Mouse (Mus musculus): ENCODE data around the gene Hdac2. TPM values are rescaled to one million over a fixed set of nuclear protein-coding genes. Genes with fewer than 3 reads are reported as not detected.

The Hdac2 gene
- polyA plus RNA-seq, 1 experiment, result 70.8 TPM

DNA sequence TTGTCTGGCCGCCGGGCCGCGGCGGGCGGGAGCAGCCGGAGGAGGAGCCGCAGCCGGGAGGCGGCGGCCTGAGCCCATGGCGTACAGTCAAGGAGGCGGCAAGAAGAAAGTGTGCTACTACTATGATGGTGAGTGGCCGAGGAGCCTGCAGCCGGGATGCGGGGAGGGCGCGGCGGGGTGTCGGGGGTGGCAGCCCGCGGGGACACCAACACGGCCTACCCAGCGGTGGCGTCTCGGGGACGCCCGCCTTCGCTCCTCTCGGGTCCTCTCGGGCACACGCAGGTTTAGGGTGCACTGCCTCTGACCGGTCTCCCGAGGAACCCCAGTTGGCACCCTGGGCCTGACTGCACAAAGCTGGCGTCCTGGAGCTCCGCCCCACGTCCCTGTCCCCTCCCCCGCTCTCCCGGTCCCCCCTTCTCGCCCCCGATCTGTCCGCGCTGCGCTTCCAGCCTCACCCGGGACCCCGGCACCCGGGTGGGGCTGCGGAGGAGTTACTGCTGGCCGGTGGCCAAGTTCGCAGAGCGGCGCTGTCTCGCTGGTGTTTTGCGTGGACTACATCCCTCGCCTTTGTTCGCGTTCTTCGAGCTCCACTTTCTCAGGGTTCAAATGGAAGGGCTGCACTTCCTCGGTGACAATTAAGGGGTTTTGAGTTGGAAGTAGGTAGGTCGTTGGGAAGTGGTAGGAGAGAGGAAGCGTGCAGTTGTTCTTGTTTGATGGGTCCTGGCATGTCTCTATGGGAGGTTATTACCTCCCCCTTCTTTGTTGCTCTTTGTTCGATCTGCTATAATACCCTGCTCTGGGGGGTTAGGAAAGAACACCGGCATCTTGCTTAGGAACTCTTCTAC, 554 bp downstream of the Hdac2 start:
- peak overlapping the region; percentile 78 for H3K4me3 ChIP-seq (replicated peaks; ENCODE audit: insufficient read depth, low read depth, low read length)
- peaks cover 5% of the 10 kb centered on the region; the same call in 1 of the 2 replicates for H3K4me1 ChIP-seq (ENCODE audit: control insufficient read depth, insufficient read depth, low read length)
- 1% methylated on average over 61 of the region's 63 CpGs for WGBS
- TF ChIP-seq POLR2A (IDR thresholded peaks at IDR 0.05; ENCODE audit: borderline replicate concordance, insufficient read depth, low read length) (no peak), CTCF (IDR thresholded peaks at IDR 0.05; ENCODE audit: borderline replicate concordance, insufficient read depth, low read depth, low read length) (no peak)
- H3K27me3 ChIP-seq (ENCODE audit: control insufficient read depth, insufficient read depth, low read length), result no peaks in the 10 kb centered on the region
- H3K27ac ChIP-seq (ENCODE audit: insufficient read depth, low read length), result peak overlapping the region; percentile 97
- DNase-seq, result peak in 1 of 2 experiments; percentile 86

DNA sequence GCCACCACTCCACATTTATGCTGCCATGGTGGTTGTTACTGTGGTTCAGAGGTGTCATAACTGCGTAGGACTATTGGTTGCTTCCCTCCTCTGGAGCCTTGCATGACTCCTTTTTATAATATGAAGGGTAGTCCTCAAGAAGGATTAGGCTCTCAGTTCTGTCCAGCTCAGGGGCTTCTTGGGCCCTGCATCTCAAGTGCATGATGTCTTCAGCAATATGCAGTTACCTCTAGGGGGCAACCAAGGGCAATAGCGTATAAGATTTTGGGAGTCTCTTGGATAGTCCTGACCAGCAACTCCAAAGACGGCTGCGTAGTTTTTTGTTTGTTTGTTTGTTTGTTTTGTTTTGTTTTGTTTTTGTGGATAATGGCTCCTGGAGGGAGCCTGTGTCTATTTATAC, 7.5 kb downstream of the Hdac2 start:
- DNase-seq, result no peak
- no peak for TF ChIP-seq CTCF (IDR thresholded peaks at IDR 0.05; ENCODE audit: borderline replicate concordance, insufficient read depth, low read depth, low read length)
- 99% methylated on average over 4 of the region's 4 CpGs for WGBS
- Histone ChIP-seq H3K27me3 (ENCODE audit: control insufficient read depth, insufficient read depth, low read length) (no peaks in the 10 kb centered on the region), H3K27ac (ENCODE audit: insufficient read depth, low read length) (no peak overlapping the region), H3K4me3 (replicated peaks; ENCODE audit: insufficient read depth, low read depth, low read length) (no peak overlapping the region), H3K4me1 (ENCODE audit: control insufficient read depth, insufficient read depth, low read length) (peaks cover 4% of the 10 kb centered on the region; the same call in 1 of the 2 replicates)

GRCm38 (mm10) chr10:36992149-36992548, 17.8 kb downstream of the Hdac2 start:
- Histone ChIP-seq H3K4me1 (ENCODE audit: control insufficient read depth, insufficient read depth, low read length) (no peaks in the 10 kb centered on the region), H3K27ac (ENCODE audit: insufficient read depth, low read length) (no peak overlapping the region), H3K27me3 (ENCODE audit: control insufficient read depth, insufficient read depth, low read length) (no peaks in the 10 kb centered on the region), H3K4me3 (replicated peaks; ENCODE audit: insufficient read depth, low read depth, low read length) (no peak overlapping the region)
- 96% methylated on average over 2 of the region's 2 CpGs for WGBS
- no peak for TF ChIP-seq CTCF (IDR thresholded peaks at IDR 0.05; ENCODE audit: borderline replicate concordance, insufficient read depth, low read depth, low read length)
- no peak for TF ChIP-seq POLR2A (IDR thresholded peaks at IDR 0.05; ENCODE audit: borderline replicate concordance, insufficient read depth, low read length)
- DNase-seq, result no peak

GRCm38 (mm10) chr10:37000839-37001238, 26.5 kb downstream of the Hdac2 start:
- H3K27me3 ChIP-seq (ENCODE audit: control insufficient read depth, insufficient read depth, low read length), result no peaks in the 10 kb centered on the region
- no peak for TF ChIP-seq POLR2A (IDR thresholded peaks at IDR 0.05; ENCODE audit: borderline replicate concordance, insufficient read depth, low read length)
- TF ChIP-seq CTCF (IDR thresholded peaks at IDR 0.05; ENCODE audit: borderline replicate concordance, insufficient read depth, low read depth, low read length), result no peak
- no peak overlapping the region for H3K4me3 ChIP-seq (replicated peaks; ENCODE audit: insufficient read depth, low read depth, low read length)
- no peaks in the 10 kb centered on the region for H3K4me1 ChIP-seq (ENCODE audit: control insufficient read depth, insufficient read depth, low read length)
- no peak for DNase-seq
- 85% methylated on average over 2 of the region's 2 CpGs for WGBS
- no peak overlapping the region for H3K27ac ChIP-seq (ENCODE audit: insufficient read depth, low read length)

DNA sequence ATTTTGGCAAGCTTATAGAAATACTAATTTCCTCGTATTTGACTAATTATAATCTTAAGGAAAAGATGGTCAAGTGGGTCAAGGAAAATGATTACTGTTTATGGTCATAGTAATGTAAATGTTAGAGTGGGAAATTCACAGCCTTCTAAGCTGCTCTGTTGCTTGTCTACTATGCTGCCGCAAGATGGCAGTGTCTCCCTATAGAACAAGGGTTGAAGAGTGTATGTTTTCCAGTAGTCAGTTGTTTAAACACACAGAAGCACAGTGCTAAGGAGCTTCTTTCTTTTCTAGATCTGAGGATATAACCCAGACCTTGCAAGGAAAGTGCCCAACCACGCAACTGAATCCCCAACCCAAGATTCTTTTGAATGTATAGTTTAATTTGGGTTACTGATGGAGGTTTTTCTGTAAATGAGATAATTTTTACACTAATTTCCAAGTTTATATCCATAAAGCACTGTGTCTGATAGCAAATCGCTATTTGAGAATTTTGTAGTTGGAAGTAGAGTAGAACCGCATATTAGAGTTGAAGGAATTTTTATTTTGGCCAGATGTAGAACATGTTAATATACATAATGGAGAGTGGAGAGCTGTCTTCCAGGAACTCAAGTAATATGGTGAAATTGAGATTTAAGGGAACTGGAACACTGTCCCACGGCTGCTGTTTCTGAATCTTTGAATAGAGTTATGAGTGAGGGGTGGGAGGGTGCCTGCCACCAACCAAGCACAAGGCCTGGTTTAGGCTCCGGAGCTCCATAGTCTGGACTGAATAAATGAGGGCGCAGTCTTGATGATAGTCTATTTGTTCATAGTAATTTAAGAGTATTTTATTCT, 40.1 kb downstream of the Hdac2 start:
- 48% methylated on average over 8 of the region's 8 CpGs for WGBS
- peak; percentile 49; the same call in 1 of the 2 replicates for TF ChIP-seq CTCF (IDR thresholded peaks at IDR 0.05; ENCODE audit: borderline replicate concordance, insufficient read depth, low read depth, low read length)
- no peak for TF ChIP-seq POLR2A (IDR thresholded peaks at IDR 0.05; ENCODE audit: borderline replicate concordance, insufficient read depth, low read length)
- no peak overlapping the region for H3K4me3 ChIP-seq (replicated peaks; ENCODE audit: insufficient read depth, low read depth, low read length)

DNA sequence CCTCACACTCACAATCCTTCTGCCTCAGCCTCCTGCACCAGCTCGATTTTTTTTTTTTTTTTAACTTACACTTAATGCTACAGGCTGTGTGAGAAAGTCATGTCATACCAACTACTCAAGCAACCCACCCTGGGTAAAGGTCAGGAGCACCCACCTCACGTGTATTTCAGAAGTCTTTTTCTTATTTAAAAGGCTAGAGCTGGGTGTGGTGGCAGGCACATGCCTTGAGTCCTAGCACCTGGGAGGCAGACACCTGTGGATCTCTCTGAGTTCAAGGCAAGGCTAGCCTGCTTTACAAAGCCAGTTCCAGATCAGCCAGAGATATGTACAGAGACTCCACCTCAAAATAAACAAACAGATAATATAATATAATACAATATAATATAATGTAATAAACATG, 41.4 kb downstream of the Hdac2 start:
- H3K4me1 ChIP-seq (ENCODE audit: control insufficient read depth, insufficient read depth, low read length), result no peaks in the 10 kb centered on the region
- H3K27ac ChIP-seq (ENCODE audit: insufficient read depth, low read length), result no peak overlapping the region
- DNase-seq, result no peak
- H3K27me3 ChIP-seq (ENCODE audit: control insufficient read depth, insufficient read depth, low read length), result no peaks in the 10 kb centered on the region
- TF ChIP-seq POLR2A (IDR thresholded peaks at IDR 0.05; ENCODE audit: borderline replicate concordance, insufficient read depth, low read length) (no peak), CTCF (IDR thresholded peaks at IDR 0.05; ENCODE audit: borderline replicate concordance, insufficient read depth, low read depth, low read length) (no peak)
- H3K4me3 ChIP-seq (replicated peaks; ENCODE audit: insufficient read depth, low read depth, low read length), result no peak overlapping the region
- WGBS, result 46% methylated on average over 2 of the region's 2 CpGs

More for the DNA sequence above, 40.1 kb downstream of the Hdac2 start:
- Histone ChIP-seq H3K4me1 (ENCODE audit: control insufficient read depth, insufficient read depth, low read length) (no peaks in the 10 kb centered on the region), H3K27ac (ENCODE audit: insufficient read depth, low read length) (no peak overlapping the region), H3K27me3 (ENCODE audit: control insufficient read depth, insufficient read depth, low read length) (no peaks in the 10 kb centered on the region)
- peak; percentile 47 to 50 for DNase-seq

- H3K4me3 ChIP-seq (replicated peaks; ENCODE audit: insufficient read depth, low read depth, low read length), result no peak overlapping the region
- TF ChIP-seq CTCF (IDR thresholded peaks at IDR 0.05; ENCODE audit: borderline replicate concordance, insufficient read depth, low read depth, low read length) (no peak), POLR2A (IDR thresholded peaks at IDR 0.05; ENCODE audit: borderline replicate concordance, insufficient read depth, low read length) (no peak)
- DNase-seq, result no peak
- H3K27ac ChIP-seq (ENCODE audit: insufficient read depth, low read length), result no peak overlapping the region
- H3K27me3 ChIP-seq (ENCODE audit: control insufficient read depth, insufficient read depth, low read length), result no peaks in the 10 kb centered on the region
- H3K4me1 ChIP-seq (ENCODE audit: control insufficient read depth, insufficient read depth, low read length), result no peaks in the 10 kb centered on the region
- WGBS, result 93% methylated on average over 2 of the region's 2 CpGs
These were observed 41.9 kb downstream of the Hdac2 start for GRCm38 (mm10) chr10:37016200-37016599.
